Mouse (Mus musculus): ENCODE measurements around the gene Ctu2. TPM values are rescaled to one million over a fixed set of nuclear protein-coding genes. Genes with fewer than 3 reads are reported as not detected.

Ctu2 gene
- polyA plus RNA-seq, 1 experiment from 2014 or later, result 33.0 TPM

DNA sequence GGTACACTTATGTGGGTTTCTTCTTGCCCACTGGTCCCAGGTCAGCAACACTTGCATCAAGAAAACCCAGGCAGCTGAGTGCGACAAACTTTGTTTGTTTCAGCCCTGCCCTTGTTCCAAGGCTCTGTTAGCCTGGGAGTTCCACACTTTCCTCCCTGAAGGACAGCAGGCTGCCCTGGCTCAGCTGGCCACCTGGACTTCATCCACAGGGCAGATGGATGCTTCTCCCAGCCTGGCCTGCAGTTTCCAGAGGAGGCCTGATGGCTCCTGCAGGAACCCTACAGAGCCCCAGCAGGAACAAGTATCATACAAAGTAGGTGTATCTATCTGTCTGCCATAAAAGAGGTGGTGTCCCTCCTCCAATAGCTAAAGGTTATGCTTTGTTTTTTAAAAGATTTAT, 34.6 kb upstream of the Ctu2 start:
- Histone ChIP-seq H3K27me3 (ENCODE audit: control insufficient read depth, insufficient read depth, low read length) (no peaks in the 10 kb centered on the region), H3K4me3 (ENCODE audit: control insufficient read depth in 1 of 2, insufficient read depth in 1 of 2, low read depth in 1 of 2, low read length in 2 of 2) (no peak overlapping the region), H3K9ac (ENCODE audit: low read length) (no peak overlapping the region), H3K4me1 (ENCODE audit: control insufficient read depth in 2 of 2, insufficient read depth in 2 of 2, low read length in 2 of 2) (peaks cover 18 to 32% of the 10 kb centered on the region in 2 experiments), H3K4me2 (ENCODE audit: low read length) (no peak overlapping the region), H3K36me3 (ENCODE audit: control insufficient read depth, insufficient read depth, low read length) (peaks cover 18% of the 10 kb centered on the region), H3K27ac (replicated peaks in 1 of 2; ENCODE audit: control insufficient read depth in 1 of 2, insufficient read depth in 1 of 2, low read depth in 2 of 2, low read length in 2 of 2) (no peak overlapping the region), H3K9me3 (ENCODE audit: control insufficient read depth, low read length) (no peaks in the 10 kb centered on the region)
- ATAC-seq (ENCODE audit: insufficient number of reproducible peaks, insufficient read depth, low FRiP score, low read depth), result no peak
- 89% methylated on average over 1 of the region's 1 CpGs for WGBS

DNA sequence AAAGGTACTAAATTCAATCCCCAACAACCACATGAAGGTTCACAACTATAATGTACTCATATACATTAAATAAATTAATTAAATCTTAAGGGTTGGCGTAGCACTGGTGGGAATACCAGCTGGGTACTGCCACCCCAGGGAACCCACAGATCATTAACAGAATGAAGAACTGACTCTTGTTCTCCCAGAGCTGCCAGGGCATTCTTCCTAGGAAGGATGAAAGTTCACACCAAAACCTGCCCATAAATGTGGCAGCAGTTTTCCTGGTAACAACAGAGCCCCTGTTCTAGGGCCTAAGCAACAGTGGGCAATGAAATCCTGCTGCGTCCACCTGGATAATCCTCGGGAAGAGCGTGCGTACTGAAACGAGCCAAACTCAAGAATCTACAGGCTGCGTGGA, 33.6 kb upstream of the Ctu2 start:
- no peaks in the 10 kb centered on the region for H3K27me3 ChIP-seq (ENCODE audit: control insufficient read depth, insufficient read depth, low read length)
- H3K9ac ChIP-seq (ENCODE audit: low read length), result peak overlapping the region; percentile 81
- peak overlapping the region in 1 of 2 experiments; percentile 99; a peak in 1 of 4 replicates for H3K27ac ChIP-seq (replicated peaks in 1 of 2; ENCODE audit: control insufficient read depth in 1 of 2, insufficient read depth in 1 of 2, low read depth in 2 of 2, low read length in 2 of 2)
- no peaks in the 10 kb centered on the region for H3K9me3 ChIP-seq (ENCODE audit: control insufficient read depth, low read length)
- 27% methylated on average over 7 of the region's 7 CpGs for WGBS
- peaks cover 13% of the 10 kb centered on the region; the same call in 1 of the 2 replicates for H3K36me3 ChIP-seq (ENCODE audit: control insufficient read depth, insufficient read depth, low read length)
- peak overlapping the region; percentile 57 to 74 for H3K4me3 ChIP-seq (ENCODE audit: control insufficient read depth in 1 of 2, insufficient read depth in 1 of 2, low read depth in 1 of 2, low read length in 2 of 2)
- ATAC-seq (ENCODE audit: insufficient number of reproducible peaks, insufficient read depth, low FRiP score, low read depth), result no peak
- H3K4me2 ChIP-seq (ENCODE audit: low read length), result peak overlapping the region; percentile 92
- peaks cover 18 to 32% of the 10 kb centered on the region in 2 experiments for H3K4me1 ChIP-seq (ENCODE audit: control insufficient read depth in 2 of 2, insufficient read depth in 2 of 2, low read length in 2 of 2)

DNA sequence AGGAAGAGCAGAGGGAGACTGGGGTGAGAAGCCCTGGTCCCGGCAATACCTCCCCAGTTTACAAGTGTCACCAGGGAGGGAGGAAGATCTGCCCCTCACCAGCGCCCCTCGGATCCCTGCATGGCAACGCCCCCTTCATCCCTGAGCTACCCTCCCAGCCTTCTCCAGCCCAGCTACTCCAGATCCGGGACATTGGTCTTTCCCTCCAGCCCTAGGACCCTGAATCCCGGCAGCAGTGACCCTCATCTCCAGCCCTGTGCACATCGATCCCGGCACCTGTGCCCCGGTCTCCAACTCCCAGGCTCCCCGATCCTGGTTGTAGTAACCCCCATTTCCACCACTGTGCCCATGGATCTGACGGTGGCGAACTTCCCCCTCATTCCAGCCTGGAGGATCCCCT, 33.2 kb upstream of the Ctu2 start:
- Histone ChIP-seq H3K9me3 (ENCODE audit: control insufficient read depth, low read length) (no peaks in the 10 kb centered on the region), H3K36me3 (ENCODE audit: control insufficient read depth, insufficient read depth, low read length) (peaks cover 13% of the 10 kb centered on the region; the same call in 1 of the 2 replicates), H3K27me3 (ENCODE audit: control insufficient read depth, insufficient read depth, low read length) (no peaks in the 10 kb centered on the region), H3K4me3 (ENCODE audit: control insufficient read depth in 1 of 2, insufficient read depth in 1 of 2, low read depth in 1 of 2, low read length in 2 of 2) (peak overlapping the region; percentile 57 to 74), H3K27ac (replicated peaks in 1 of 2; ENCODE audit: control insufficient read depth in 1 of 2, insufficient read depth in 1 of 2, low read depth in 2 of 2, low read length in 2 of 2) (peak overlapping the region; percentile 45 to 99; a peak in 3 of 4 replicates), H3K4me1 (ENCODE audit: control insufficient read depth in 2 of 2, insufficient read depth in 2 of 2, low read length in 2 of 2) (peaks cover 18 to 29% of the 10 kb centered on the region in 2 experiments), H3K4me2 (ENCODE audit: low read length) (peak overlapping the region; percentile 92), H3K9ac (ENCODE audit: low read length) (peak overlapping the region; percentile 81)
- no peak for ATAC-seq (ENCODE audit: insufficient number of reproducible peaks, insufficient read depth, low FRiP score, low read depth)
- 1% methylated on average over 11 of the region's 12 CpGs for WGBS

DNA sequence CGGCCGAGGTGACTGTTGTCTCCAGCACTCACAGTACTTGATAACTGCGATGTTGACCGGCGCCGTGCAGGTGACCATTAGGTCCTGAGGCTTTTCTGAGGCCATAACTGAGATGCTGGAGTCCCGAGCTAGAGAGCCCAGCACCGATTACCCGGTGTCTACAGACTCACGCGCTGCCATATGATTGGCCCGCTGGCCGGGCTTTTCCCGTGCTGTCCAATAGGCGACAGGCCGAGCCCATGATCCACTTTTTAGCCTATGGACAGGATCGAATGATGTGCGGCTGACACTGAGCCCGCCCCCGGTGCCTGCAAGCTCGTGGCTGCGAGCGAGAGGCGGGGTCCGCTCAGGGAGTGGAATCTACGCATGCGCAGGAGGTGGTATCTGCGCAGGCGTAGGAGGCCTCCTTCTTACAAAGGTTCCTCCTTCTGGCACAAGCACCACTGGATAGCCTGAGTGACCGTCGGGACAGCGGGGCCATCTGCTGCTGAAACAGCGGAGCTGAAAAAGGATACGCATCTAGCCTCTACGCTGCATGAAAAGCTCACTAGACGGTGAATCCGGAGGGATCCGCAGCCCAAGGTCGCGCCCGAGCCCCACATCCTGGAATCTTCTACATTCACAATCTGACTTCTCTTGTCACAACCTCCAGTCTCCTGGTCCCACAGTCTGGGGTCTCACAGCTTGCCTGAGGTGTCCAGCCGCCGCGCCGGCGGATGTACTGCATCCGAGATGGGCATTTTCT, 32.5 kb upstream of the Ctu2 start, which contains the start of gene Mvd:
Mvd (minus strand) TSS at position 161 of the 745 bp plus-strand sequence.
- WGBS, result under 1% methylated on average over 47 of the region's 47 CpGs
- ATAC-seq (ENCODE audit: insufficient number of reproducible peaks, insufficient read depth, low FRiP score, low read depth), result peak; percentile 94
- H3K27me3 ChIP-seq (ENCODE audit: control insufficient read depth, insufficient read depth, low read length), result no peaks in the 10 kb centered on the region

DNA sequence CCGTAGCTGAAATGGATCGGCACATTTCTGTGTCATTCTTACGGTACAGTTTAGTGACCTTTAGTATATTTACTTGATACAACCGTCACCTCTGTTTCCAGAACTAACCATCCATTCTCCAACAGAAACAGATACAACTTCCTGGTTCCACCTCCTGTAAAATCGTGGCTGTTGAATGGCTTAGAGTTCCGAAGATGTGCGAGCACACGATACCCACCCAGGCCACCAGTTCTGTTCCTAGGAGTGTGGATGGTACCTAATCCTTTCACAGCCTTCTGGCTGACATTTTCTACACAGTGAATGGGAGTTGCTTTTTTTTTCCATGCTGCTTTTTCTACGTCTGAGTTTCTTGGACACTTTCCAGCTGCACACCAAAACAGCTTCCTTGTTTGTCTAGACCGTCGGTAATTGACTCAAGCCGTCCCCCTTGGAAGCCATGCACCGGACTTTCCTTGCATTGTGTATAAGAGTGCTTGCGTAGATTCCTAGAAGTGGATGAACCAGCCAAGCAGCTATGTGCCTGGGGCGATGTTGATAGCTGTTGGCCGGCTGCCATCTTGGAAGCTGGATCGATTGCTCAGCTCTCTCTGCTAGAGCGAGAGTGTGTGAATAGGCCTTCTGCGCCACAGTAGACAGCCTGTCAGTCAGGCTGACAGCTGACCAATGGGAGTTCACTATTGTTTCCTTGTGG, 31.7 kb upstream of the Ctu2 start:
- Histone ChIP-seq H3K27ac (replicated peaks in 1 of 2; ENCODE audit: control insufficient read depth in 1 of 2, insufficient read depth in 1 of 2, low read depth in 2 of 2, low read length in 2 of 2) (peak overlapping the region; percentile 82 to 99), H3K4me1 (ENCODE audit: control insufficient read depth in 2 of 2, insufficient read depth in 2 of 2, low read length in 2 of 2) (peaks cover 12 to 22% of the 10 kb centered on the region in 2 experiments), H3K4me3 (ENCODE audit: control insufficient read depth in 1 of 2, insufficient read depth in 1 of 2, low read depth in 1 of 2, low read length in 2 of 2) (peak overlapping the region; percentile 52 to 57), H3K27me3 (ENCODE audit: control insufficient read depth, insufficient read depth, low read length) (no peaks in the 10 kb centered on the region), H3K36me3 (ENCODE audit: control insufficient read depth, insufficient read depth, low read length) (peaks cover 6% of the 10 kb centered on the region; the same call in 1 of the 2 replicates), H3K9ac (ENCODE audit: low read length) (peak overlapping the region; percentile 88), H3K4me2 (ENCODE audit: low read length) (peak overlapping the region; percentile 92), H3K9me3 (ENCODE audit: control insufficient read depth, low read length) (no peaks in the 10 kb centered on the region)
- 3% methylated on average over 19 of the region's 19 CpGs for WGBS
- peak; percentile 42 for ATAC-seq (ENCODE audit: insufficient number of reproducible peaks, insufficient read depth, low FRiP score, low read depth)

More for the DNA sequence above, 32.5 kb upstream of the Ctu2 start, which contains the start of gene Mvd:
- H3K4me3 ChIP-seq (ENCODE audit: control insufficient read depth in 1 of 2, insufficient read depth in 1 of 2, low read depth in 1 of 2, low read length in 2 of 2), result peak within 1 kb of the TSS; percentile 57 to 74
- H3K4me2 ChIP-seq (ENCODE audit: low read length), result peak within 1 kb of the TSS; percentile 92
- H3K9me3 ChIP-seq (ENCODE audit: control insufficient read depth, low read length), result no peaks in the 10 kb centered on the region
- peaks cover 11% of the 10 kb centered on the region; the same call in 1 of the 2 replicates for H3K36me3 ChIP-seq (ENCODE audit: control insufficient read depth, insufficient read depth, low read length)
- peak within 1 kb of the TSS; percentile 88 for H3K9ac ChIP-seq (ENCODE audit: low read length)
- H3K4me1 ChIP-seq (ENCODE audit: control insufficient read depth in 2 of 2, insufficient read depth in 2 of 2, low read length in 2 of 2), result peaks cover 14 to 22% of the 10 kb centered on the region in 2 experiments
- peak within 1 kb of the TSS; percentile 82 to 99 for H3K27ac ChIP-seq (replicated peaks in 1 of 2; ENCODE audit: control insufficient read depth in 1 of 2, insufficient read depth in 1 of 2, low read depth in 2 of 2, low read length in 2 of 2)

DNA sequence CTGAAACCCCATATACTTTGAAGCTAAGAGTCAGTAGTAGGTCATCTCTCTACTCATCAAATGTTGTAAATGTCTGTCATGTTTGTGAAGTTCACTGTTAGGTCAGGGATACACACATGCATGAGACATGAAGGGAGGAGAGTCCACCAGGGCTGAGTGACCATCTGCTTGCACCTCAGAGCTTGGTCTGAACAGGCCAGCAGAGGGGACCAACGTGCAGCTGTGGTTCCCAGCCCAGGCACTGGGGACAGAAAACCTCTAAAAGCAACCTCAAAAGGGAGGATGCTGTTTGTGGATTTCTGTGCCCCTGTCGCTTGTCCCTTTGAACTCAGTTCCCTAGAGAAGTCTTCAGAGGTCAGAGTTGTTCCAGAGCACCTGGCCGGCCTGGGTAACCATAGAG, 30.7 kb upstream of the Ctu2 start:
- Histone ChIP-seq H3K9ac (ENCODE audit: low read length) (peak overlapping the region; percentile 88), H3K4me2 (ENCODE audit: low read length) (peak overlapping the region; percentile 92), H3K4me3 (ENCODE audit: control insufficient read depth in 1 of 2, insufficient read depth in 1 of 2, low read depth in 1 of 2, low read length in 2 of 2) (peak overlapping the region in 1 of 2 experiments; percentile 57; a peak in 1 of 4 replicates), H3K36me3 (ENCODE audit: control insufficient read depth, insufficient read depth, low read length) (no peaks in the 10 kb centered on the region), H3K27ac (replicated peaks in 1 of 2; ENCODE audit: control insufficient read depth in 1 of 2, insufficient read depth in 1 of 2, low read depth in 2 of 2, low read length in 2 of 2) (peak overlapping the region; percentile 82 to 99), H3K27me3 (ENCODE audit: control insufficient read depth, insufficient read depth, low read length) (no peaks in the 10 kb centered on the region), H3K9me3 (ENCODE audit: control insufficient read depth, low read length) (no peaks in the 10 kb centered on the region), H3K4me1 (ENCODE audit: control insufficient read depth in 2 of 2, insufficient read depth in 2 of 2, low read length in 2 of 2) (peaks cover 15 to 25% of the 10 kb centered on the region in 2 experiments)
- 48% methylated on average over 3 of the region's 3 CpGs for WGBS
- no peak for ATAC-seq (ENCODE audit: insufficient number of reproducible peaks, insufficient read depth, low FRiP score, low read depth)

DNA sequence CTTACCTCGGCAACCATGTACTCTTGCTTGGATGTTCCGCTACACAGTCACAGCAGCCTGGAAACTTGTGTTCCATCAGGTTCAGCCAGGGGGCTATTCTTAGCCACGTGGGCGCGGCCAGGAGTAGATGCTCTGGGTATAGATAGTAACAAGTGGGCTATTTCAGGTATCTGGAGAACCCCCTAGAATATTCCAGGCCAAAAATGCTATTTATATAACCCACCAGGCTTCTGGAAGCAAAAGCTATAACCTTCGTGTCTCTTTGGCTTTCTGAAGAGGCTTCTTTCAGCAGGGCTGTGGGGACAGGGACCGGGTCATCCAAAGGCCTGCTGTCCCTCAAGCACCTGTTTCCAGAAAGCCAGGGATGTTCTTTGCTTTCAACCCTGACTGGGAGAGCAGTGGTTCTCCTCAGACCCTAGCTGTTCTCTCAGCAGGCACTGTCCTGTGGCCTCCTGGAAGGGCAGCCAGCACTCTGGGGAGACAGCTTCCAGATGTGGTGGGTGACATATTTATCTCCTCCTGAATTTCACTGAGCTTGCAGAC, 24.7 kb upstream of the Ctu2 start:
- Histone ChIP-seq H3K9ac (ENCODE audit: low read length) (peak overlapping the region; percentile 31), H3K9me3 (ENCODE audit: control insufficient read depth, low read length) (no peaks in the 10 kb centered on the region), H3K4me1 (ENCODE audit: control insufficient read depth in 2 of 2, insufficient read depth in 2 of 2, low read length in 2 of 2) (peaks cover 23 to 31% of the 10 kb centered on the region in 2 experiments), H3K27me3 (ENCODE audit: control insufficient read depth, insufficient read depth, low read length) (no peaks in the 10 kb centered on the region), H3K36me3 (ENCODE audit: control insufficient read depth, insufficient read depth, low read length) (no peaks in the 10 kb centered on the region), H3K27ac (replicated peaks in 1 of 2; ENCODE audit: control insufficient read depth in 1 of 2, insufficient read depth in 1 of 2, low read depth in 2 of 2, low read length in 2 of 2) (peak overlapping the region; percentile 89 to 97), H3K4me3 (ENCODE audit: control insufficient read depth in 1 of 2, insufficient read depth in 1 of 2, low read depth in 1 of 2, low read length in 2 of 2) (no peak overlapping the region), H3K4me2 (ENCODE audit: low read length) (peak overlapping the region; percentile 46)
- whole genome bisulfite sequencing, result 20% methylated on average over 7 of the region's 7 CpGs
- peak; percentile 45 for ATAC-seq (ENCODE audit: insufficient number of reproducible peaks, insufficient read depth, low FRiP score, low read depth)
